Mouse (Mus musculus) midbrain, embryonic 16.5 days (tissue): Measurements from ENCODE around the gene Gm11042. TPM values are rescaled to one million over a fixed set of nuclear protein-coding genes. Genes with fewer than 3 reads are reported as not detected.

Experiments used
- ATAC-seq: fragments of 200-750 bp; cut with Nextera tagmentation; 2 replicates; pipeline ENCODE4 v1.8.0; 2017; ENCODE audit warnings: moderate TSS enrichment
- H3K27ac ChIP-seq: fragments of 300-500 bp; sonication (generic); 2 replicates; pipeline ENCODE4 v1.5.1; 2014; ENCODE audit warnings: mild to moderate bottlenecking, low read length, mixed read lengths
- H3K27me3 ChIP-seq: fragments of 300-500 bp; sonication (generic); 2 replicates; pipeline ENCODE4 v1.6.1; 2014; ENCODE audit warnings: low read depth, low read length, mixed read lengths; ENCODE audit not compliant: control insufficient read depth, insufficient read depth
- H3K36me3 ChIP-seq: fragments of 300-500 bp; sonication (generic); 2 replicates; pipeline ENCODE4 v1.6.1; 2014; ENCODE audit warnings: mild to moderate bottlenecking, low read length, moderate library complexity, mixed read lengths; ENCODE audit not compliant: control insufficient read depth, insufficient read depth
- H3K4me1 ChIP-seq: fragments of 300-500 bp; sonication (generic); 2 replicates; pipeline ENCODE4 v1.6.1; 2014; ENCODE audit warnings: mild to moderate bottlenecking, low read length, mixed read lengths; ENCODE audit not compliant: control insufficient read depth, insufficient read depth
- H3K4me2 ChIP-seq: fragments of 300-500 bp; sonication (generic); 2 replicates; pipeline ENCODE4 v1.6.1; 2014; ENCODE audit warnings: mild to moderate bottlenecking, low read length, mixed read lengths
- H3K4me3 ChIP-seq: fragments of 300-500 bp; sonication (generic); 2 replicates; pipeline ENCODE4 v1.5.1; 2014; ENCODE audit warnings: low read depth, mild to moderate bottlenecking, low read length, moderate library complexity, mixed read lengths
- H3K9ac ChIP-seq: fragments of 300-500 bp; sonication (generic); 2 replicates; pipeline ENCODE4 v1.6.1; 2014; ENCODE audit warnings: low read depth, low read length, mixed read lengths
- H3K9me3 ChIP-seq: fragments of 300-500 bp; sonication (generic); replicated peaks from 2 replicates; pipeline ENCODE4 v1.6.1; 2014; ENCODE audit warnings: mild to moderate bottlenecking, low read length, mixed read lengths; ENCODE audit not compliant: control insufficient read depth, poor library complexity, severe bottlenecking
- WGBS: fragments of 180-500 bp; shearing (Covaris S2); extraction: QIAGEN DNeasy Blood & Tissue Kit; methylation state at CpG from one replicate; pipeline ENCODE4 v1.1.7; 2014; 5-methylcytosine and 5-hydroxymethylcytosine counted together
- polyA plus RNA-seq: library from polyadenylated mRNA; unstranded; fragments of >200 nt; fragmentation: Nextera tagmentation; extraction: Ambion mirVana; gene quantifications from 2 replicates; pipeline ENCODE4 v1.2.1, GENCODE M21; 2015

Gene Gm11042
- polyA plus RNA-seq, 1 experiment from 2014 or later = not detected

GRCm38 (mm10) chr12:74303418-74304294 is 12.5 kb downstream of the Gm11042 start:
- WGBS = 67% methylated on average over 9 of the region's 9 CpGs
- no peak overlapping the region for H3K9ac ChIP-seq
- H3K27me3 ChIP-seq = no peaks in the 10 kb centered on the region
- no peak overlapping the region for H3K4me3 ChIP-seq
- H3K9me3 ChIP-seq = no peaks in the 10 kb centered on the region
- no peaks in the 10 kb centered on the region for H3K36me3 ChIP-seq
- H3K4me1 ChIP-seq = 0 out of 2 replicates have a peak, but pooled peaks cover 3% of the 10 kb centered on the region
- ATAC-seq = no peak
- no peak overlapping the region for H3K4me2 ChIP-seq
- H3K27ac ChIP-seq = no peak overlapping the region

GRCm38 (mm10) chr12:74301559-74301958 is 14.6 kb downstream of the Gm11042 start:
- no peak overlapping the region for H3K9ac ChIP-seq
- 95% methylated on average over 6 of the region's 6 CpGs for WGBS
- H3K4me3 ChIP-seq = no peak overlapping the region
- H3K9me3 ChIP-seq = no peaks in the 10 kb centered on the region
- no peaks in the 10 kb centered on the region for H3K27me3 ChIP-seq
- no peak overlapping the region for H3K27ac ChIP-seq
- H3K4me1 ChIP-seq = 0 out of 2 replicates have a peak, but pooled peaks cover 3% of the 10 kb centered on the region
- no peaks in the 10 kb centered on the region for H3K36me3 ChIP-seq
- no peak for ATAC-seq
- no peak overlapping the region for H3K4me2 ChIP-seq

GRCm38 (mm10) chr12:74296374-74296773 is 19.8 kb downstream of the Gm11042 start:
- H3K4me1 ChIP-seq = no peaks in the 10 kb centered on the region
- H3K9me3 ChIP-seq = no peaks in the 10 kb centered on the region
- H3K4me2 ChIP-seq = no peak overlapping the region
- H3K4me3 ChIP-seq = no peak overlapping the region
- WGBS = 58% methylated on average over 5 of the region's 5 CpGs
- H3K9ac ChIP-seq = no peak overlapping the region
- no peak overlapping the region for H3K27ac ChIP-seq
- no peak for ATAC-seq
- no peaks in the 10 kb centered on the region for H3K27me3 ChIP-seq
- no peaks in the 10 kb centered on the region for H3K36me3 ChIP-seq

- H3K4me1 ChIP-seq = peaks cover 6% of the 10 kb centered on the region; the same call in 1 of the 2 replicates
- WGBS = 3% methylated on average over 4 of the region's 4 CpGs
- no peaks in the 10 kb centered on the region for H3K9me3 ChIP-seq
- no peak overlapping the region for H3K4me2 ChIP-seq
- H3K4me3 ChIP-seq = no peak overlapping the region
- H3K9ac ChIP-seq = no peak overlapping the region
- no peaks in the 10 kb centered on the region for H3K27me3 ChIP-seq
- no peak overlapping the region for H3K27ac ChIP-seq
- ATAC-seq = 0 out of 2 replicates have a peak, but pooled peaks have one; percentile 42
- H3K36me3 ChIP-seq = no peaks in the 10 kb centered on the region
Observed at GRCm38 (mm10) chr12:74293624-74294023, 22.6 kb downstream of the Gm11042 start.

GRCm38 (mm10) chr12:74290983-74291382 is 25.2 kb downstream of the Gm11042 start:
- ATAC-seq = no peak
- Histone ChIP-seq H3K9me3 (no peaks in the 10 kb centered on the region), H3K9ac (no peak overlapping the region), H3K4me3 (no peak overlapping the region), H3K27ac (no peak overlapping the region), H3K4me2 (no peak overlapping the region), H3K36me3 (no peaks in the 10 kb centered on the region), H3K4me1 (peaks cover 6% of the 10 kb centered on the region; the same call in 1 of the 2 replicates), H3K27me3 (no peaks in the 10 kb centered on the region)
- WGBS = 87% methylated on average over 4 of the region's 4 CpGs

GRCm38 (mm10) chr12:74284685-74285054 is 31.5 kb downstream of the Gm11042 start:
- peak overlapping the region; percentile 95 for H3K4me2 ChIP-seq
- H3K27ac ChIP-seq = peak overlapping the region; percentile 45
- ATAC-seq = peak; percentile 61
- H3K36me3 ChIP-seq = no peaks in the 10 kb centered on the region
- H3K27me3 ChIP-seq = no peaks in the 10 kb centered on the region
- peak overlapping the region; percentile 68 for H3K9ac ChIP-seq
- 0 out of 2 replicates have a peak, but pooled peaks cover 3% of the 10 kb centered on the region for H3K9me3 ChIP-seq
- WGBS = 2% methylated on average over 11 of the region's 11 CpGs
- peaks cover 14% of the 10 kb centered on the region for H3K4me1 ChIP-seq
- H3K4me3 ChIP-seq = peak overlapping the region; percentile 57

- H3K9ac ChIP-seq = peak overlapping the region; percentile 68
- peak overlapping the region; percentile 57 for H3K4me3 ChIP-seq
- peak overlapping the region; percentile 45 for H3K27ac ChIP-seq
- ATAC-seq = peak; percentile 95
- H3K36me3 ChIP-seq = no peaks in the 10 kb centered on the region
- peaks cover 12% of the 10 kb centered on the region for H3K4me1 ChIP-seq
- H3K4me2 ChIP-seq = peak overlapping the region; percentile 95
- no peaks in the 10 kb centered on the region for H3K27me3 ChIP-seq
- H3K9me3 ChIP-seq = 0 out of 2 replicates have a peak, but pooled peaks cover 4% of the 10 kb centered on the region
- WGBS = 1% methylated on average over 43 of the region's 49 CpGs
Observed at GRCm38 (mm10) chr12:74284020-74284684, 32.0 kb downstream of the Gm11042 start.

- ATAC-seq = no peak
- H3K9ac ChIP-seq = no peak overlapping the region
Observed at GRCm38 (mm10) chr12:74282846-74283245, 33.3 kb downstream of the Gm11042 start.

GRCm38 (mm10) chr12:74281403-74281802 is 34.8 kb downstream of the Gm11042 start:
- Histone ChIP-seq H3K4me3 (no peak overlapping the region), H3K27ac (no peak overlapping the region), H3K4me2 (no peak overlapping the region), H3K36me3 (no peaks in the 10 kb centered on the region), H3K4me1 (peaks cover 10% of the 10 kb centered on the region), H3K9me3 (0 out of 2 replicates have a peak, but pooled peaks cover 4% of the 10 kb centered on the region), H3K27me3 (no peaks in the 10 kb centered on the region), H3K9ac (no peak overlapping the region)
- no peak for ATAC-seq
- whole genome bisulfite sequencing = 81% methylated on average over 4 of the region's 4 CpGs

More at GRCm38 (mm10) chr12:74282846-74283245, 33.3 kb downstream of the Gm11042 start:
- peaks cover 10% of the 10 kb centered on the region for H3K4me1 ChIP-seq
- H3K9me3 ChIP-seq = 0 out of 2 replicates have a peak, but pooled peaks cover 4% of the 10 kb centered on the region
- H3K4me2 ChIP-seq = no peak overlapping the region
- no peaks in the 10 kb centered on the region for H3K27me3 ChIP-seq
- WGBS = 76% methylated on average over 1 of the region's 1 CpGs
- H3K36me3 ChIP-seq = no peaks in the 10 kb centered on the region
- H3K27ac ChIP-seq = no peak overlapping the region
- no peak overlapping the region for H3K4me3 ChIP-seq
